Mouse (Mus musculus): Measurements from ENCODE around the gene Arsb. TPM values are rescaled to one million over a fixed set of nuclear protein-coding genes. Genes with fewer than 3 reads are reported as not detected.
A peak's percentile ranks its signal among the peaks of the same experiment; 100 is the strongest.

Arsb gene
- polyA plus RNA-seq, 2 experiments = 21.9 to 40.4 TPM

DNA sequence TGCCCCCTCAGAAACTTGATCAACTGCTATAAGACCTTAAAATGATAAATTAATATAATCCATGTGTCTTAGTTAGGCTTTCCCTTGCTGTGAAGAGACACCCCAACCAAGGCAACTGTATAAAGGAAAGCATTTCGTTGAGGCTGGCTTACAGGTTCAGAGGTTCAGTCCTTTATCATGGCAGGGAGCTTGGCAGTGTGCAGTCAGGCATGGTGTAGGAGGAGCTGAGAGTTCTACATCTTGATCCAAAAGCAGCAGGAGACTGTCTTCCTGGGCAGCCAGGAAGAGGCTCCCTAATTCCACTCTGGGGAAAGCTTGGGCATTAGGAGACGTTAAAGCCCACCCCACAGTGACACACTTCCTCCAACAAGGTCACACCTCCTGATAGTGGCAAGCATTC is 166.7 kb downstream of the Arsb start:
- DNase-seq (ENCODE audit: low spot score) = no peak
- H3K27me3 ChIP-seq (ENCODE audit: control insufficient read depth, insufficient read depth, low read length) = no peaks in the 10 kb centered on the region
- 47% methylated on average over 2 of the region's 2 CpGs for WGBS
- no peak overlapping the region for H3K27ac ChIP-seq (replicated peaks; ENCODE audit: low read depth, low read length)
- H3K4me3 ChIP-seq (replicated peaks; ENCODE audit: low read length) = no peak overlapping the region
- H3K9me3 ChIP-seq (ENCODE audit: control insufficient read depth, low read length) = no peaks in the 10 kb centered on the region
- H3K9ac ChIP-seq (ENCODE audit: low read depth, low read length, severe bottlenecking) = no peak overlapping the region
- no peak overlapping the region for H3K4me2 ChIP-seq (replicated peaks; ENCODE audit: low read depth, low read length, severe bottlenecking)
- no peak for ATAC-seq (ENCODE audit: low FRiP score, low read depth)
- no peaks in the 10 kb centered on the region for H3K36me3 ChIP-seq (ENCODE audit: control insufficient read depth, insufficient read depth, low read length)
- no peak for TF ChIP-seq POLR2A (IDR thresholded peaks at IDR 0.05; ENCODE audit: borderline replicate concordance, extremely low read depth, insufficient read depth, insufficient read length)
- peaks cover 30% of the 10 kb centered on the region for H3K4me1 ChIP-seq (ENCODE audit: control insufficient read depth, insufficient read depth, low read length)

DNA sequence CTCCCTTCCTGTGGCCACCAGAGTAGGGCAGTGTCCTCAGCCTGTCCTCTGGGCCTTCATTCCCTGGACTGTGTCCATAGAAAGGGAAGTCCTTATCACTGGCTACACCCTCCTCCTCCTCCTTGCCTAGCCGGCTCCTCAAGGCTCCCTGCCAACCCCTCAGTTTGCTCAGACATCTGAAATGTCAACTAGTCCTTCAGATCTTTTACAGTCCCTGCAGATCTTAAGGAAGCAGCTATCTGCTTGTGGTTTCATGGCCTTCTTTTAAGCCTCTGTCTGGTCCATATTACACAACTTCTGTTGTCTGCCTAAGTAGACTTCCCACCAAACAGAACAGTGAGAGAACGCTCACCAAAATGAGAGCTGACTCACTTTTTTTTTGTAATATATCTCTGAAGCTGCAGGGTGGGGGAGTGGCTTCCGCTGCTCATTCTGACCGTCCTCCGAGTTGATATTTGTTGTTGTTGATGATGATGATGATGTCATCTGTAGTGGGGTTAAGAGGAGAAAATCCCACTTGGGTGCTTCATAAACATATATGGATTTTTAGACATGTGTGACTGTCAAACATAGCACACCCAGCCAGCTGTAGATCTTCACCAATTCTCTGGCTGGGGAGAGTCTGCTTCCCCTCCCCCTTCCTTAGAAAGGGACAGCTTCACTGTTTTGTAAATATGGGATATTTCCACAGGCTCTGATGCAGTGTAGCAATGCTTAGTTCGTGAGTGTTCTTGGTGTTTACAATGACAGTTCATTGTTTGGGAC is 168.1 kb downstream of the Arsb start:
- no peak for TF ChIP-seq POLR2A (IDR thresholded peaks at IDR 0.05; ENCODE audit: borderline replicate concordance, extremely low read depth, insufficient read depth, insufficient read length)
- Histone ChIP-seq H3K4me2 (replicated peaks; ENCODE audit: low read depth, low read length, severe bottlenecking) (no peak overlapping the region), H3K4me3 (replicated peaks; ENCODE audit: low read length) (no peak overlapping the region), H3K9me3 (ENCODE audit: control insufficient read depth, low read length) (no peaks in the 10 kb centered on the region), H3K9ac (ENCODE audit: low read depth, low read length, severe bottlenecking) (no peak overlapping the region), H3K36me3 (ENCODE audit: control insufficient read depth, insufficient read depth, low read length) (no peaks in the 10 kb centered on the region), H3K27me3 (ENCODE audit: control insufficient read depth, insufficient read depth, low read length) (no peaks in the 10 kb centered on the region), H3K4me1 (ENCODE audit: control insufficient read depth, insufficient read depth, low read length) (peaks cover 30% of the 10 kb centered on the region), H3K27ac (replicated peaks; ENCODE audit: low read depth, low read length) (0 out of 2 replicates have a peak overlapping the region, but pooled peaks have one; percentile 26)
- no peak for DNase-seq (ENCODE audit: low spot score)
- ATAC-seq (ENCODE audit: low FRiP score, low read depth) = no peak; the same call in 1 of the 2 replicates
- WGBS = 62% methylated on average over 6 of the region's 6 CpGs

DNA sequence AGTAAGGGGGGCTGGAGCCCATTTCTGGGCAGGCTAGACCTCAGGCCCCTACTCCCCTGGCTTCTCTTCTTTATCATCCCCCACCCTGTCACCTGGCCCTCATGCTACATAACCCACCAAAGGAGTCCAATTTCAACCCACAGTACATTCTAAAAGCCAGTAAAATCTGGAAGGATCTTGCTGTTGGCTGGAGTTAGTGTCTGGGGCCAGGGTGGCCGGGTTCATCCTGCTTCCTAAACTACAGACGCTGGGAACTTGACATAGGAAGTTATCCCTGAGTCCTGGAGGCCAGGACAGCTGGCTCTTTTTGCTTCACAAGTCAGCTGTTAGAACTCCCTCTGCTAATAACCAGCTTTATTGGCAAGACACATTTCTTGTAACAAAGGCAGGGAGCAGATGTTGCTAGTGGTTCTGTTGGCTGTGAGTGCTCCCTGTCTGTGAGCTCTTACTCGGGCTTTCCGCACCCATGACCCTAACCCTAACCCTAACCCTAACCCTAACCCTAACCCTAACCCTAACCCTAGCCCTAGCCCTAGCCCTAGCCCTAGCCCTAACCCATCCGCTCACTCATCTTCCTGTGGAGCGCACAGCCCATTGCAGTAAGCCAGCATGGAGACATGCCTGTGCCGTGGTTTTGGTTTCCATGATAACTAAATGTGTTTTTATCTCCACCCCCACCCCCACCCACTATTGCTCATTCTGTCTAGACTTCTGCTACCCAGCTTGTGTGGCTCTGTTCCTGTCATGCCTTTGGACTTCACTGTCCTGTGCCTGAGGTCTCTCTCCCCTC is 169.5 kb downstream of the Arsb start:
- WGBS = 47% methylated on average over 7 of the region's 7 CpGs
- ATAC-seq (ENCODE audit: low FRiP score, low read depth) = peak; percentile 75
- no peak for TF ChIP-seq POLR2A (IDR thresholded peaks at IDR 0.05; ENCODE audit: borderline replicate concordance, extremely low read depth, insufficient read depth, insufficient read length)

DNA sequence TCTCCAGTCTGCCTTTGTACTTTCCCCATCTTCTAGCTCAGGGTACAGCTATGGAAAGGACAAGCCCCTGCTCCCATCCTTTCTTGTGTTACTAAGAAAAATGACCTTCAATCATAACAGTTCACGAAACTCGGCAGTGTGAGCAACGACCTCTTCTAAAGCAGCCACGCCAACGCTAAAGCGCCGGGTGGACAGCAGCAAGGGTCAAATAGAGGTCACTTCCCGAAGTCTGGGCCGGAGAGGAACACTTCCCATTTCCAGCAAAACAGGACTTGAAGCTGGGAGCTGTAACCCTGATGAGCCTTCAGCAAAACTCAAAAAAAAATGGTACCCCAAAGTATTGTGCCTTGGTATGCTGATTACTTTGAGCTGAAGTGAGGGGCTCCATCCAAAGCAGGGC is 179.6 kb downstream of the Arsb start:
- Histone ChIP-seq H3K36me3 (ENCODE audit: control insufficient read depth, insufficient read depth, low read length) (no peaks in the 10 kb centered on the region), H3K4me1 (ENCODE audit: control insufficient read depth, insufficient read depth, low read length) (no peaks in the 10 kb centered on the region), H3K27ac (replicated peaks; ENCODE audit: low read depth, low read length) (no peak overlapping the region), H3K9me3 (ENCODE audit: control insufficient read depth, low read length) (no peaks in the 10 kb centered on the region), H3K4me3 (replicated peaks; ENCODE audit: low read length) (no peak overlapping the region), H3K4me2 (replicated peaks; ENCODE audit: low read depth, low read length, severe bottlenecking) (no peak overlapping the region), H3K27me3 (ENCODE audit: control insufficient read depth, insufficient read depth, low read length) (no peaks in the 10 kb centered on the region), H3K9ac (ENCODE audit: low read depth, low read length, severe bottlenecking) (no peak overlapping the region)
- WGBS = 42% methylated on average over 9 of the region's 9 CpGs
- TF ChIP-seq POLR2A (IDR thresholded peaks at IDR 0.05; ENCODE audit: borderline replicate concordance, extremely low read depth, insufficient read depth, insufficient read length) = no peak
- DNase-seq (ENCODE audit: low spot score) (no peak), ATAC-seq (ENCODE audit: low FRiP score, low read depth) (no peak)

More for the DNA sequence above, 169.5 kb downstream of the Arsb start:
- no peaks in the 10 kb centered on the region for H3K36me3 ChIP-seq (ENCODE audit: control insufficient read depth, insufficient read depth, low read length)
- no peak overlapping the region for H3K4me2 ChIP-seq (replicated peaks; ENCODE audit: low read depth, low read length, severe bottlenecking)
- H3K4me3 ChIP-seq (replicated peaks; ENCODE audit: low read length) = no peak overlapping the region
- H3K27me3 ChIP-seq (ENCODE audit: control insufficient read depth, insufficient read depth, low read length) = no peaks in the 10 kb centered on the region
- H3K4me1 ChIP-seq (ENCODE audit: control insufficient read depth, insufficient read depth, low read length) = peaks cover 30% of the 10 kb centered on the region
- no peaks in the 10 kb centered on the region for H3K9me3 ChIP-seq (ENCODE audit: control insufficient read depth, low read length)
- peak overlapping the region; percentile 15; the same call in 1 of the 2 replicates for H3K27ac ChIP-seq (replicated peaks; ENCODE audit: low read depth, low read length)
- no peak overlapping the region for H3K9ac ChIP-seq (ENCODE audit: low read depth, low read length, severe bottlenecking)
- peak; percentile 67 for DNase-seq (ENCODE audit: low spot score)

DNA sequence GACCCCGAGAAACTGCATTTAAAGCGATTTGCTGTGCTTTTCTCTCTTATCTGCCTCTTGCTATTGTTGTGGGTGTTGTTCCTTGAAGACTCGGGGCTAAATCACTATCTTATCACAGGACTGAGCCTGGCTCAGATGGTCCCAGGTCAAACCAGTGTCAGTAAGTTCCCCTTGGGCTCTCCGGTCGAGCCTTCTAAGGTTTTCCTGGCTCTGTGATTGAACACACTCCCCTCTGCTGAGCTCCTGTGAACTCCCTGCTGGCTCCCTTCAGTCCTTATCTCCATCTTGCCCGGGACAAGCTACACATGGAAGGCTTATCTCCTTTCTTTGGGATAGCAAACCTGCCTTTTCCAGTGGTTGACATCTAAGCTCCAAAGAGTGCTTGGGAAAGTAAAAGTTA is 180.1 kb downstream of the Arsb start:
- Histone ChIP-seq H3K4me1 (ENCODE audit: control insufficient read depth, insufficient read depth, low read length) (no peaks in the 10 kb centered on the region), H3K9me3 (ENCODE audit: control insufficient read depth, low read length) (no peaks in the 10 kb centered on the region), H3K27me3 (ENCODE audit: control insufficient read depth, insufficient read depth, low read length) (no peaks in the 10 kb centered on the region), H3K4me3 (replicated peaks; ENCODE audit: low read length) (no peak overlapping the region), H3K4me2 (replicated peaks; ENCODE audit: low read depth, low read length, severe bottlenecking) (no peak overlapping the region), H3K36me3 (ENCODE audit: control insufficient read depth, insufficient read depth, low read length) (no peaks in the 10 kb centered on the region), H3K9ac (ENCODE audit: low read depth, low read length, severe bottlenecking) (no peak overlapping the region), H3K27ac (replicated peaks; ENCODE audit: low read depth, low read length) (no peak overlapping the region)
- TF ChIP-seq POLR2A (IDR thresholded peaks at IDR 0.05; ENCODE audit: borderline replicate concordance, extremely low read depth, insufficient read depth, insufficient read length) = no peak
- ATAC-seq (ENCODE audit: low FRiP score, low read depth) = no peak
- 58% methylated on average over 6 of the region's 6 CpGs for WGBS
- DNase-seq (ENCODE audit: low spot score) = no peak

Measured in limb, embryonic 14.5 days (tissue).